Mouse (Mus musculus) G1E (cell line): ENCODE data around the gene Serinc4. TPM values are rescaled to one million over a fixed set of nuclear protein-coding genes. Genes with fewer than 3 reads are reported as not detected.
"Not testable (repeated sequence)": the region's sequence is repeated elsewhere in the genome, so short reads cannot be mapped to it uniquely, and the experiment has no call there.

Source experiments
- ATAC-seq: 2 replicates; pipeline ENCODE4 v1.8.0; 2016; ENCODE audit warnings: mild to moderate bottlenecking; ENCODE audit not compliant: insufficient number of reproducible peaks, poor library complexity, low FRiP score, severe bottlenecking; ENCODE audit errors: extremely low read depth
- DNase-seq: peaks from one replicate; pipeline ENCODE4 v3.0.0; 2012; ENCODE audit warnings: low spot score
- H3K27me3 ChIP-seq: 2 replicates; pipeline ENCODE4 v1.6.1; 2012; ENCODE audit warnings: mild to moderate bottlenecking, low read length, inconsistent platforms; ENCODE audit not compliant: insufficient read depth
- H3K36me3 ChIP-seq: replicated peaks from 2 replicates; pipeline ENCODE3; 2012; ENCODE audit warnings: mild to moderate bottlenecking, inconsistent platforms
- H3K4me1 ChIP-seq: 2 replicates; pipeline ENCODE4 v1.6.1; 2012; ENCODE audit warnings: low read depth, low read length, inconsistent platforms, mixed read lengths; ENCODE audit not compliant: insufficient read depth
- H3K4me3 ChIP-seq: 2 replicates; pipeline ENCODE4 v1.5.1; 2012; ENCODE audit warnings: low read depth, mild to moderate bottlenecking, inconsistent platforms, low read length, moderate library complexity, mixed read lengths
- H3K9me3 ChIP-seq: replicated peaks from 2 replicates; pipeline ENCODE4 v1.6.1; 2012; ENCODE audit warnings: inconsistent platforms
- CTCF ChIP-seq: IDR thresholded peaks from 2 replicates; pipeline ENCODE4 v1.5.1; 2012; ENCODE audit warnings: low read depth, low read length, inconsistent platforms, mixed read lengths
- GATA1 ChIP-seq: IDR thresholded peaks from 2 replicates; pipeline ENCODE4 v1.6.1; 2012; ENCODE audit warnings: borderline replicate concordance, low read length, inconsistent platforms, mixed read lengths
- GATA2 ChIP-seq: IDR thresholded peaks from 2 replicates; pipeline ENCODE4 v1.6.1; 2012; ENCODE audit warnings: low read depth, low read length, inconsistent platforms, borderline replicate concordance
- POLR2AphosphoS5 ChIP-seq: IDR thresholded peaks from 2 replicates; pipeline ENCODE4 v1.6.1; 2012; ENCODE audit warnings: low read depth, low read length, inconsistent platforms; ENCODE audit not compliant: insufficient replicate concordance
- TAL1 ChIP-seq: conservative IDR thresholded peaks from 2 replicates; pipeline ENCODE4 v1.6.1; 2012; ENCODE audit warnings: low read depth, low read length, inconsistent platforms, mixed read lengths
- polyA plus RNA-seq: library from polyadenylated mRNA; stranded (reverse); fragments of >175 nt; gene quantifications from 2 replicates; pipeline ENCODE4 v1.2.3, GENCODE M21; 2012
- total RNA-seq, 2 experiments: library from RNA; stranded (forward) in 1 of 2; stranded (reverse) in 1 of 2; fragments of 200-1000 nt in 1 of 2; fragments of >200 nt in 1 of 2; fragmentation: Nextera tagmentation in 1 of 2; gene quantifications; 2 replicates each; pipeline ENCODE4 v1.2.3; 2014 to 2017

Gene Serinc4
- total and polyA plus RNA-seq, 3 experiments = 1.3 TPM; not detected in 2

DNA sequence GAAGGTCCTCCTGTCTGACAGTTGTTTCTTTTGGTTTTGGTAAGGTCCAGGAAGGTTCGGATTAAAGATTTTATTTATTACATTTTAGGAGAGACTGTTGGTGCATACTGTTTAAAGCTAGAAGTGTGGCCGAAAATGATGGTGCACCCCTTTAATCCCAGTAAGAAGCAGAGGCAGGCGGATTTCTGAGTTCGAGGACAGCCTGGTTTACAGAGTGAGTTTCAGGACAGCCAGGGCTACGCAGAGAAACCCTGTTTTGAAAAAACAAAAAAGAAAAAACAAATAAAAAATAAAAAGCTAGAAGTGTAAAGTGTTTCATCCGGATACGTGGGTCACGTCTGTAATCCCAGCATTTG, 17.6 kb upstream of the Serinc4 start:
- DNase-seq = no peak

DNA sequence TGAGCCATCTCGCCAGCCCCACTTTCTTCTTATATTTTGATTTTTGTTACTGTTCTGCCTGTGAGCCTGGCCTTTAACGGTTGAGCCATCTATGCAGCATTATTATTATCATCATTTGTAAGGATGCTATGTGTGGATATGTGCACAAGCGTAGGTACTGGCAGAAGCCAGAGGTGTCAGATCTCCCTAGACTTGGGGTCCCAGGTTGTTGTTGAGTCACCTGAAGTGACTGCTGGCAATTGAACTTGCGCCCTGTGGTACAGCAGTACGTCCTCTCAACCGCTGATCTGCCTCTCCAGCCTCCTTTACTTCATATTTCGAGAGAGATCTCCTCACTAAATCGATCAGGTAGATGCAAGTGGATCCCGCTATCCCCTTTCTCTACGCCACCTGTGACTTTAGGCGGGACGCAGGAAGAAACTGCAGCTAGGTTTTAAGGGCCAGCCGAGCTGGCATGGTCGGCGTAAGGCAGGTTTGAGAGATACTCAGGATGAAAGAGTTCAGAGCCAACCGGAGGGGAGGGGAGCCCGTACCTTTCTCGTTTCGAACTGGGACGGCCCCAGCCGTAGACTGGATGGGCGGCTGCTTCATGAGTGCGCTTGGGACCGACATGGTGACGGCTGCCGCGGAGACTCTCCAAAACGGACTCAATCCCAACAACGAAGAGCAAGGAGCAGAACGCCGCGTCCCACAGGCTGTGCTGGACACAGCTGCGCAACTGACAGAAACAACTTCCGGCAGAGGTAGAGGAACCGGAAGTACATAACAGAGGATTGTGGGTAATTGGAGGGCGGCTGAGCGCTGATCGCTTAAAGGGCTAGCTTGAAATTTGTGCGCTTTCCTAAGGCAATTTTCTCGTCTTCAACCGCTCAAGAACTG, 17.0 kb upstream of the Serinc4 start, which contains the start of gene Mfap1b:
Gene Mfap1b, minus strand, starts transcription at position 767 of the 879 bp plus-strand sequence.
- H3K4me1 ChIP-seq, H3K27me3 ChIP-seq, H3K9me3 ChIP-seq: not testable (repeated sequence)
- Histone ChIP-seq H3K4me3 (peak within 1 kb of the TSS; percentile 70), H3K36me3 (peaks cover 11% of the 10 kb centered on the region)
- DNase-seq = peak; percentile 62
- peak; percentile 88 for ATAC-seq

More for the DNA sequence above, 17.6 kb upstream of the Serinc4 start:
- Histone ChIP-seq H3K36me3 (peaks cover 11% of the 10 kb centered on the region), H3K9me3 (no peaks in the 10 kb centered on the region), H3K4me3 (peak overlapping the region; percentile 70), H3K27me3 (no peaks in the 10 kb centered on the region), H3K4me1 (peaks cover 7% of the 10 kb centered on the region; the same call in 1 of the 2 replicates)
- ATAC-seq = no peak
- no peak for TF ChIP-seq POLR2AphosphoS5
- TF ChIP-seq GATA1 = no peak
- no peak for TF ChIP-seq GATA2
- TF ChIP-seq CTCF = no peak
- TF ChIP-seq TAL1 = no peak

DNA sequence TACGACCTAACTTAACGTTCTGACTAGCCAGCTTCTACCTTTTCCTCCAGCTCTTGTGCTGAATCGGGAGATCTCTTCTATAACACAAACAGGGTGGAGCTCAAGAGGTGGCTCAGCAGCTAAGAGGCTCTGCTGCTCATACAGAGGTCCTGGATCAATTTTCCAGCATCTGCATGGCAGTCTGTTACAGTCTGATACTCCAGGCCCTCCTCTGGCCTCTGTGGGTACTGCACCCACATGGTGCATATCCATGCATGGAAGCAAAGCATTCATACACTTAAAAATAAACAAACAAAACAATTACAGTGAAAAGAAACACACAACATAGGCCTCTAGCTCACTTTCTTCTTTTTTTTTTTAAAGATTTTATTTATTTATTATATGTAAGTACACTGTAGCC, 16.2 kb upstream of the Serinc4 start:
- not testable (repeated sequence) for H3K9me3 ChIP-seq, ATAC-seq, H3K4me1 ChIP-seq, DNase-seq, H3K4me3 ChIP-seq, H3K27me3 ChIP-seq
- peaks cover 11% of the 10 kb centered on the region for H3K36me3 ChIP-seq

DNA sequence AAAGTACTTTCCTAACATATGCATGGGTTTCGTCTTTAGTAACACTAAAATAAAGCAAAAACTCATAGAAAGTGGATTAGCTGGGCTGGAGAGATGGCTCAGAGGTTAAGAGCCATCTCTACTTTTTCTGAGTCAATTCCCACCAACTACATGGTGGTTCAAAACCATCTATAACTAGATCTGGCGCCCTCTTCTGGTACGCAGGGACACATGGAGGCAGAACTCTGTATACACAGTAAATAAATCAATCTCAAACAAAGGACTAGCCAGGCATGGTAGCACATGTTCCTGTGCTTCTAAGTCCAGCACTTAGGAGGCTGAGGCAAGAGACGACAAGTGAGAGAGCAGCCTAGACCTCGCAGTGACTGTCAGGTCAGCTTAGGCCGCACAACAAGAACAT, 12.4 kb upstream of the Serinc4 start:
- not testable (repeated sequence) for H3K4me3 ChIP-seq, H3K36me3 ChIP-seq, H3K4me1 ChIP-seq, ATAC-seq, DNase-seq, H3K9me3 ChIP-seq, H3K27me3 ChIP-seq

DNA sequence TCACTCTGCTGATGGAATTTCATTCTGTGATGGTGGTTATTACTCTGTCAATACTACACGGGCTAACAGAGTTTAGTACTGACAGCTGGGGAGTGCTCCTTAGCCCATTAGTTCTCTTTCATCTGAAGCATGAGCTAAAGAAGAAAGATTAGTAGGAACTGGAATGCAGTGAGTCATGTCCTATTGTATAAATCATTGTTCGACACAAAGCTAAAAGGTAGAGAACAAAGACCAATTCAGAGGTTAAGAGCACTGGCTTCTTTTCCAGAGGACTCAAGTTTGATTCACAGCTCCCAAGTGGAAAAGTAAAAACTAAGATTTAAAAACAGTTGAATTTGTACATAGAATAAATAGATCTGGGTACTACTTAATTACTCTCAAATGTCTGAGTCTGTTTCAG, 3.5 kb upstream of the Serinc4 start:
- Histone ChIP-seq H3K4me3 (no peak overlapping the region), H3K36me3 (peaks cover 32% of the 10 kb centered on the region), H3K27me3 (no peaks in the 10 kb centered on the region), H3K9me3 (no peaks in the 10 kb centered on the region), H3K4me1 (peaks cover 25% of the 10 kb centered on the region)
- ATAC-seq (no peak), DNase-seq (no peak)
- no peak for TF ChIP-seq GATA1
- TF ChIP-seq POLR2AphosphoS5 = no peak
- no peak for TF ChIP-seq TAL1
- TF ChIP-seq GATA2 = no peak
- TF ChIP-seq CTCF = no peak

DNA sequence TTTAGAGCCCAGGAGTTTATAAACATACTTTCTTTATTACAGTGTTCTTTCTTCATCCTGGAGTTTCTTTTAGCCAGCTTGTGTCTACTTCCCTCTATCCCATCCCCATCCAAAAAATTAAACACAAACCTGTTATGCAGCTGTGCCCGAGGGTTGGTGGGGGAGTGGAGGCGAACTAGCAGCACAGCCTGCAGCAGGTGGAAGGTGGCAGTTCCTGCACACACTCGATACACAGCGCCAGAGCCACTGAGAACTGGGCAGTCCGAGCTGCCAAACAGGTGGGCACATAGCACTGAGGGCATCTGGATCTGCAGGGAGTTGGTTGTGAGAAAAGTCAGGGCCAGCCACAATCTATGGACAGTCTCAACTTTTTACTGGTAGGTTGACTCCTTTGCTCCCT, 1.0 kb downstream of the Serinc4 start:
- ATAC-seq = no peak
- Histone ChIP-seq H3K9me3 (no peaks in the 10 kb centered on the region), H3K36me3 (peaks cover 70% of the 10 kb centered on the region), H3K4me1 (peaks cover 53% of the 10 kb centered on the region), H3K27me3 (no peaks in the 10 kb centered on the region), H3K4me3 (no peak overlapping the region)
- no peak for DNase-seq
- TF ChIP-seq TAL1 (no peak), POLR2AphosphoS5 (no peak), GATA1 (no peak), GATA2 (no peak), CTCF (no peak)

DNA sequence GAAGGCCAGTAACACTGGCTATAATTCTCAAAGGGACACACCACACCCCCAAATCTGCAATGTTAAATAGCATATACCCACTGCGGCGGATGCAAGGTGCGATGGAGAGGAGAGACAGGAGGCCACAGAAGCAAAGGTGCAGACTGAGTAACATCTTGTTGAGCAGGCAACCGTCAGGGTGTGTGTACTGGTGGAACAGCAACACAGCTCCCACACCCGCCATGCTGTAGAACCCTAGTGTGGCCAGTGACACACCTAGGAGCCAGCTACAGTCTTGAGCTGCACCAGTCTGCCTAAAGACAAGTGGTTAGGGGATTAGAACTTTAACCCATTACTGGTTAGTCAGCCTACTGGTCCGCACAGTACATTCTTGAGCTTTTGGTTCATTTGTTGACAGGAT, 2.7 kb downstream of the Serinc4 start:
- H3K4me1 ChIP-seq = peaks cover 58% of the 10 kb centered on the region
- no peak for TF ChIP-seq GATA1
- no peak for TF ChIP-seq CTCF
- TF ChIP-seq TAL1 = no peak
- no peak for TF ChIP-seq POLR2AphosphoS5
- no peak for TF ChIP-seq GATA2
- no peaks in the 10 kb centered on the region for H3K27me3 ChIP-seq
- peaks cover 66% of the 10 kb centered on the region for H3K36me3 ChIP-seq
- no peak for DNase-seq
- no peak overlapping the region for H3K4me3 ChIP-seq
- no peaks in the 10 kb centered on the region for H3K9me3 ChIP-seq
- no peak for ATAC-seq
